Mouse (Mus musculus): ENCODE measurements at regions not wholly inside any gene's neighbourhood (a gene's known extent, or its start where the extent isn't known, plus 50 kb on each side); places are given as distances from the start of the nearest gene placed in this dataset.

DNA sequence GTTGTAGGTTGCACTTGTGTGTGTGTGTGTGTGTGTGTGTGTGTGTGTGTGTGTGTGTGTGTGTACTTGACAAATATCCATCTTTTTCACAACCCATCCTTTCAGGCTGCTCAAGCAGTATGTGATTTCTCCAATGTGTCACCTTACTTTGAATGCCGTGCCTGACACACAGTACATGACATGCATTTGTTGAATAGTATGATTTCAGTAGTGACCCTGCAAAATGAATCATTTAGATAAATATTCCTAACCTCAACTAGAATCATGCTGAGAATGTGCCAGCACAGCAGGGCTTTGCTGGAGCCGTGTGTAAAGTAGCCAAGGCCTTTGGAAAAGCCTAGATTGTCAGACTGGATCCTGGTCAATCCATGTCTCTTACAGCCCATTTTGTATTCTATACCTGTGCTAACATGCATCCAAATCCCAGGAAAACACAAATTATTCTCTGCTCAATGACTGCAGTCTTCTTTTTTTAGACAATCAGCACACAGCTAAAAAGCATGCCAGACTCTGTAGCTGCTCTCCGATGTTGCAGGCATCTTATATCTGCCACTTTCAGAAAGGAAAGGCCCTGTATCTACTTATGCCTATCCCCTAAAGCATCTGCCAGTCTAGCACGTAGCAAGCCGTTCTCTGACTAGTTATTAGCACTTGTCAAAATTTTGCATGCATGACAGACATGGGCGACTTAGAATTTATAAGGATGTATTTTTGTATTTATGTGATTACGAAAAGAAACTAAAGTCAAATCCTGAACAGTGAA lies 60.0 kb upstream of the Gpr141 start:
- no peak for DNase-seq (ENCODE audit: low read depth)

DNA sequence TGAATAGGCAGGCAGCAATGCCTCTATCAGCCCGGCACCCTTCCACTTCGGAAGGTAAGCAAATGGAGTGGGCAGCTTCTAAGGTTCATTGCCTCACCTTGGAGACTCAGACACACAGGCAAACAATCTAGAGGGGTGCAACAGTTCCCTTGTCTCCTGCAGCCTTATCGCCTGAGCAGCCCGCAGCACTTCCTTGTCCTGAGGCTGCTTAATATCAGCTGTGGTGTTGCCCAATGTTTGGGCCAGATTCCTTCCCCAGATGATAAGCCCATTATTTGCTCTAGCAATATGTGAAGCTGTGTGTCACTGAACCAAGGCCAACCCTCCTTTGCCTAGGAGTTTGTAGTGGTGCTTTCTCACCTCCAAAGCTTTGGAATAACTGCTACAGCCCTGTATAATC lies 58.8 kb upstream of the Gpr141 start:
- DNase-seq (ENCODE audit: low read depth) = no peak

DNA sequence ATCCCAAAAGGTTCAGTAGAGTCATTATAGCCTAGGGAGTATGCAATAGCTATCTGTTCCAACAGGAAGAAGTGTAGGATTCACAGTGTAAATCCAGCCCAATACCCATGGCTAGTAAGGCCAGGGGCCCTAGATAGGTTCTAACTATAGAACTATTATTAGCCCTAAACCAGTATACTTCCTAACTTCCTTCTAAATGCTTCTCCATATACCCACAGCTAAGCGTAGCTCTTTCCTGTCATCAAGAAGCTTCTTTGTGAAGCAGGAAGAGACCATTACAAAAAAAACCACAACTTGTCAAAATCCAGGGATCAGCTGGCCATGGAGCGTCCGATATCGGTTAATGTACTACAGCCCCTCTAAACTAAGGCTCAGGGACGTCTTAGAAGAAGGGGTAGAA lies 57.7 kb upstream of the Gpr141 start:
- no peak for DNase-seq (ENCODE audit: low read depth)

DNA sequence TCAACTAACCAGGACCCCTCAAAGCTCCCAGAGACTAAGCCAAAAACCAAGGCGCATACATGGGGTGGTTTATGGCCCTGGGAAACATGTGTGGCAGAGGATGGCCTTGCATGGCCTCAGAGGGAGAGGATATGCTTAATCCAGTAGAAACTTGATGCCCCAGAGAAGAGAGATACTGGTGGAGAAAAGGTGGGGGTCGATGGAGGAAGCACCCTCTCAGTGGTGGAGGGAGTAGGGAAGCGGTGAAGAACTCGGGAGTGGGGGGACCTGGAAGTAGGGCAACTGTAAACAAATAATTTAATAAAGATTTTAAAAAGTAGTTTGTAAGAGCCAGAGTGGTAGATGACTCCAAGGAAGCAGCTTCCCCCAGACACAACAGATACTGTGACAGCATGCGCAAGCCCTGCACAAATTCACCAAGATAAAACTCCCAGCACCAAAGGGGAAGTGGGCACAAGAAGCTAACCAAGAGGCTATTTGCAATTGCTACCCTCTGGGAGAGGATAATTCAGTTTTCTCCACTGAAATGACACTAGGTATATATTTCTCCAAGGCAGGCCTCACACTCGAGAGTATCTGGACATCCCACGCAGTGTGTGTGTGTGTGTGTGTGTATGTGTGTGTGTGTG lies 50.7 kb upstream of the Gpr141 start:
- no peak for DNase-seq (ENCODE audit: low read depth)
